Mouse (Mus musculus) erythroblast, embryonic 14.5 days (primary cell): Measurements from ENCODE around the gene Pnliprp1. TPM values are rescaled to one million over a fixed set of nuclear protein-coding genes. Genes with fewer than 3 reads are reported as not detected.

ENCODE experiments used
- H3K27me3 ChIP-seq: 2 replicates; pipeline ENCODE4 v1.6.1; 2012; ENCODE audit warnings: inconsistent platforms; ENCODE audit not compliant: control insufficient read depth
- H3K36me3 ChIP-seq: 2 replicates; pipeline ENCODE4 v1.6.1; 2012; ENCODE audit warnings: mild to moderate bottlenecking, inconsistent platforms; ENCODE audit not compliant: control insufficient read depth
- H3K4me1 ChIP-seq: 2 replicates; pipeline ENCODE4 v1.6.1; 2012; ENCODE audit warnings: inconsistent platforms; ENCODE audit not compliant: control insufficient read depth
- H3K4me3 ChIP-seq: replicated peaks from 2 replicates; pipeline ENCODE3; 2012; ENCODE audit warnings: moderate library complexity, mild to moderate bottlenecking, inconsistent platforms
- H3K9me3 ChIP-seq: 2 replicates; pipeline ENCODE4 v1.6.1; 2012; ENCODE audit warnings: low read length, inconsistent platforms, mixed read lengths; ENCODE audit not compliant: control insufficient read depth
- GATA1 ChIP-seq: IDR thresholded peaks from 2 replicates; pipeline ENCODE4 v1.6.1; 2012; ENCODE audit warnings: low read length, inconsistent platforms, mixed read lengths
- TAL1 ChIP-seq: IDR thresholded peaks from 3 replicates; pipeline ENCODE4 v1.6.1; 2012; ENCODE audit warnings: low read length, inconsistent platforms, mixed read lengths
- polyA plus RNA-seq: library from polyadenylated mRNA; stranded (reverse); fragments of >175 nt; gene quantifications from 2 replicates; pipeline ENCODE4 v1.2.3, GENCODE M21; 2012

Pnliprp1 gene
- not detected in 2 replicates for polyA plus RNA-seq

DNA sequence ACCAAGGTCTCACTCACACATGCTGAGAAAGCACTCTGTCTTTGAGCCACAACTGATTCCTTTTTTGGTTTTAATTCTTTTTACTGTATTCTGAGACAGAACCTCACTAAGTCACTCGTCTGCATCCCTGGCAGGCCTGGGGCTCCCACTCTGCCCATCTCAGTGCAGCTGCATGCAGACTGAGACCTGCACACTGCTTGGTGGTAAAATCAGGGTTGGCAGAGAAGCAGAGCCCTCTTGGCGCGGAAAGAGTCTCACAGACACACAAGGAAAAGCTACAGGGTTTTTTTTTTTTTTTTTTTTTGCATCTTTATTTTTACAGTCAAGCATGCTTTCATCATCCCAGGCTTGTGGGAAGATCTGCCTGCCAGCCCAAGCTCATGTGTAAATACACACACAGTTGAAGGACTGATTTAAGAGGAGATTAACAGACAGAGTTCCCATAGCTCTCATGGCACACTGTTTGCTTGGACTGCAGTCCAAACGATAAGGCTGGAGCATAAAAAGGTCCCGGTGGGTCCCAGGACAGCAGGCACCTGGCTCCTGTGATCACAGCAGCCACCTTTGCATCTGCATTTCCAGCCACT lies at the start of gene Pnliprp1:
Gene Pnliprp1, plus strand, starts transcription at position 443 of the 587 bp plus-strand sequence.
- Histone ChIP-seq H3K4me1 (no peaks in the 10 kb centered on the region), H3K27me3 (no peaks in the 10 kb centered on the region), H3K9me3 (no peaks in the 10 kb centered on the region), H3K36me3 (no peaks in the 10 kb centered on the region), H3K4me3 (no peak within 1 kb of the TSS)
- TF ChIP-seq GATA1 (no peak), TAL1 (no peak)

DNA sequence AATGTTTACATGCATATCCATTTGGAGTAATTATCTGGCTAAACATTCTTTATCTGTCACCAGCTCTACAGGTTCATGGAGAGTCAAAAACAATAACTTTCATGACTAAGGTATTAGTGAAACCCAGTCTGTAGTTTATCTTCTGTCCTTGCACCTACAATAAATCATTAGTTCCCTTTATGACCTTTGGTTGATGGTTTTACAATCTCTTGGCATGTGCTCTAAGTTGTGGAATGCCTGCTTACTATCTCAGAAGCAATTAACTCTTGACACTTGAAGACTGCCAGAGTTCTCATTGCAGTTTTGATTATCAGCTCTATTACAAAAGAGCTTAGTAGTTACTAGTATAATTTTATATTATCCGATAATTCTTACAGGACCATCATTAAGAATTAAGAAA lies 39.8 kb upstream of the Pnliprp1 start:
- no peak overlapping the region for H3K4me3 ChIP-seq
- no peaks in the 10 kb centered on the region for H3K36me3 ChIP-seq
- H3K9me3 ChIP-seq, result no peaks in the 10 kb centered on the region; the same call in 1 of the 2 replicates
- TF ChIP-seq TAL1 (no peak), GATA1 (no peak)
- H3K4me1 ChIP-seq, result no peaks in the 10 kb centered on the region
- H3K27me3 ChIP-seq, result no peaks in the 10 kb centered on the region

DNA sequence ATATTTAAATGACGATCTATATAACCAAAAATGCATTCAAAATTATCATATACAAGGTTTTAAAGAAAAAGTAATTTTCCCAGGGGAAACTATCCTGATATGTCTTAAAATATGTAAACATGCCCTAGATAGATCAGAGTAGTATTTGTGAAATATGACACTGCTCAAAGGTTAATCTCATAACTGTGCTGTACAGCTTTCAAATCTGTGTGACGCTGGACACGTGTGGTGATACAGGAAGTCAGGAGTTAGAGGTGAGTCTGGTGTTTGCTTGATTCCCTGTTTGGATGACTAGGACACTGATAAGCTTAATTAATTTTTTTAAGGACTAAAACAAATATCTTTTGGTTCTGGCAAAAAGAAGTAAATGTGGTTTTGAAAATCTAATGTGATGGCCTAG lies 33.4 kb upstream of the Pnliprp1 start:
- no peak for TF ChIP-seq GATA1
- Histone ChIP-seq H3K36me3 (no peaks in the 10 kb centered on the region), H3K27me3 (no peaks in the 10 kb centered on the region), H3K4me3 (no peak overlapping the region), H3K9me3 (peaks cover 3% of the 10 kb centered on the region; the same call in 1 of the 2 replicates), H3K4me1 (no peaks in the 10 kb centered on the region)

DNA sequence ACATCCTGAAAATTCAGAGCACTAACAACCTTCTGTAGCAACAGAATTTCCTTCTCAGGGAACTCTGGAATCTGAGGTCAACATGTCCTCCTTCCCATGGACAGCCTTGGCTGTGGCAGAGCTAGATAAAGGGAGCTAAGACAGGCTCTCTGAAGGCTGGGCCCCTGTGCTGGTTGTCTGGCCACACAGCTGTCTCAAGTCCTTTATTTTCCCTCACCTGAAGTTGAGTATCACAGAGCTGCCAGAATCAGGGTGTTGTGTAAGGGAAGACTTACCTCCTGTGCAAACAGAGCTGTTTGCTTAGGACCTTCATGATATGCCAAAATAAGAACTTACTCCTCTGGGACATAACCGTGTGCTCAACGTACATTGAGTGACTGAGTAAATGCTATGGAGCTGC lies 32.5 kb upstream of the Pnliprp1 start:
- H3K4me1 ChIP-seq, result no peaks in the 10 kb centered on the region
- no peak overlapping the region for H3K4me3 ChIP-seq
- no peak for TF ChIP-seq TAL1
- no peak for TF ChIP-seq GATA1
- H3K9me3 ChIP-seq, result peaks cover 3% of the 10 kb centered on the region; the same call in 1 of the 2 replicates
- no peaks in the 10 kb centered on the region for H3K36me3 ChIP-seq
- H3K27me3 ChIP-seq, result no peaks in the 10 kb centered on the region

DNA sequence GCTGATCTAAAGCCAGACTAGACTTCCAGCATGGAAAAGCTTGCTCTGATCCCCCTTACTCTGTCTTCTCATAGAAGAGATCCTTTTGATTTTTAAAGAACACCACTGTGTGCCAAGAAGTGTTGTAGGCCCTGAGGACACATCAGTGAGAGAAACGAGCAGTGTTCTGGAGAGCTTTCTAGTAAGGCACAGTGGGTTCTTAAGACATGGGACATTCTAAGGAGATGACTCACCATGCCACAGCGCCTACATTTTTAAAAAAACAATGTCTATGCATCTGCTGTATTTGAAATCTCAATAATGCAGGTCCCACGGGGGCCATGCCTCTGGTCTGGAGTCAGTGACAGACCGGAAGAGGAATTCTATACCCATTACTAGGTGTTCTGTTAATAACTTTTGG lies 24.1 kb upstream of the Pnliprp1 start:
- 0 out of 2 replicates have a peak, but pooled peaks cover 3% of the 10 kb centered on the region for H3K9me3 ChIP-seq
- H3K4me1 ChIP-seq, result no peaks in the 10 kb centered on the region
- H3K36me3 ChIP-seq, result no peaks in the 10 kb centered on the region
- no peaks in the 10 kb centered on the region for H3K27me3 ChIP-seq
- no peak overlapping the region for H3K4me3 ChIP-seq
- TF ChIP-seq GATA1 (no peak), TAL1 (no peak)

DNA sequence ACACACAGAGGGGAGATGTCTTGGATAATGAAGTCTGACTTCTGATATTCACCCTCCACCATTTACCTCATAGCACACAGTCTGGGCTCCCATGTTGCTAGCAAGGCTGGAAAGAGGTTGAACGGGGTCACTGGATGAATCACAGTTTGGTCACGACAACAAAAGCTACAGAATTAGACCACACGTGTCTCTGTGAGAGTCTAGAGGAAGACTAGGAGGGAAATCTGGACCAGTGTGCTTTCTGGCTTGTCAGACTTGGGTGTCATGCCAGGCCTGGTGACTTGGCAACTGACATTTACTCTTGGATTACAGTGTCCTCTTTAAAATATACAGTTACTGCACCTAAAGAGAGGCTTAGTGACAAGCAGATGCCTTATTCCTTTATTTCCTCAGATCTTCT lies 20.1 kb upstream of the Pnliprp1 start:
- H3K4me1 ChIP-seq, result no peaks in the 10 kb centered on the region
- H3K9me3 ChIP-seq, result no peaks in the 10 kb centered on the region
- no peak overlapping the region for H3K4me3 ChIP-seq
- no peak for TF ChIP-seq TAL1
- no peak for TF ChIP-seq GATA1
- no peaks in the 10 kb centered on the region for H3K27me3 ChIP-seq
- no peaks in the 10 kb centered on the region for H3K36me3 ChIP-seq

DNA sequence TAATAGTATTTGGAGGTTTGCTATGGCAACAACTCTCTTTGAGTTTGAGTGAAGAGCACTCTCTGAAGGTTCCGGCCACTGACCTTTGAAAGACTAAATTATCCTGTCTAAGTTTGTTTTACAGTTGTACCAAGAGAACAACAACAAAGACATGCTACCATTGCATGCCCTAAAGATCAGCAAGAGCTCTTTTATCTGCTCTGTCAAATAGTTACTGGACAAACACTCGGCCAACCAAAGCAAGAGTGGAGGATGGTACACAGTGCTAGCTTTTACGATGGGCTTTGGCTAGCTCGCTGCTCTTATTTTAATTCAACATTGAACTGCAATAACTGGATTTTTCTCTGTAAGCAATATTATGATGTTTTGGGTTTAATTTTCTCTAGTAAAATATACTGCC lies 10.8 kb upstream of the Pnliprp1 start:
- Histone ChIP-seq H3K4me1 (no peaks in the 10 kb centered on the region), H3K9me3 (no peaks in the 10 kb centered on the region), H3K36me3 (no peaks in the 10 kb centered on the region), H3K4me3 (no peak overlapping the region), H3K27me3 (no peaks in the 10 kb centered on the region)
- TF ChIP-seq TAL1, result no peak
- no peak for TF ChIP-seq GATA1

DNA sequence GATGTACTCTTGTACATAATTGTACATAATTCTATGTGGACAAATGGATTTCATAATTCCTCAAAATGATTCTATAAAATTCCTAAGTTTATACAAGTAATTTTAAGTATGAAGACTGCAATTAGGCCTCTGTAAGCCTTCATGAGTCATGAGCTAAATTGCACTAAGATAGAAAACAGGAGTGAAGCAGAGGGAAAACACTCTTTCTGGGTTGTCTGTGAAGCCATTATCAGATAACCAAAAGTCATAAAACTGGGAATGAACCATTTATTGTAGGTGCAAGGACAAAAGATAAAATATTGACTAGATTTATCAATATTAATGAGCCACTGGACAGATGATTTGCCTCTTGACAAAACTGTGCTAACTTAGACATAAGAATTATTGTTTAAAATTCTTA lies 8.2 kb upstream of the Pnliprp1 start:
- Histone ChIP-seq H3K9me3 (no peaks in the 10 kb centered on the region), H3K36me3 (no peaks in the 10 kb centered on the region), H3K4me3 (no peak overlapping the region), H3K27me3 (no peaks in the 10 kb centered on the region), H3K4me1 (no peaks in the 10 kb centered on the region)
- TF ChIP-seq GATA1 (no peak), TAL1 (no peak)

DNA sequence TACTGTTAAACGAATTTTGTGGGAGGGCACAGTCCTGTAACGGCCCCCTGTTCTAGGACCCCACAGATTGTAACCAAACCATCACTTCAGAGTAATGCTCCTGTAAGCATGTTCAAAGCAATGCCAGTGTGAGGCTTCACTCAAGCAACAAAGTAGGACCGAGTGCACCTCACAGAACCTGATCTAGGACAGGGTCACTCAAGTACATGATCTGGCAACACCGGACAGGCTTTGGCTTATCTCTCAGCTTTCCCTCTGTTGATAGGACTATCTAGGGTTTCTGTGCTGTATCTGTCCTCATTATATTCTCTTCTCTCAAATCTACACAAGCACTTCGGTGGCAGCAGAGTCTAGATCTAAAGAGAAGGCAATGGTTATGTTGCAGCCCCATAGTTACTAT lies 2.1 kb upstream of the Pnliprp1 start:
- Histone ChIP-seq H3K4me3 (no peak overlapping the region), H3K4me1 (no peaks in the 10 kb centered on the region), H3K36me3 (no peaks in the 10 kb centered on the region), H3K9me3 (no peaks in the 10 kb centered on the region), H3K27me3 (no peaks in the 10 kb centered on the region)
- TF ChIP-seq TAL1, result no peak
- no peak for TF ChIP-seq GATA1

DNA sequence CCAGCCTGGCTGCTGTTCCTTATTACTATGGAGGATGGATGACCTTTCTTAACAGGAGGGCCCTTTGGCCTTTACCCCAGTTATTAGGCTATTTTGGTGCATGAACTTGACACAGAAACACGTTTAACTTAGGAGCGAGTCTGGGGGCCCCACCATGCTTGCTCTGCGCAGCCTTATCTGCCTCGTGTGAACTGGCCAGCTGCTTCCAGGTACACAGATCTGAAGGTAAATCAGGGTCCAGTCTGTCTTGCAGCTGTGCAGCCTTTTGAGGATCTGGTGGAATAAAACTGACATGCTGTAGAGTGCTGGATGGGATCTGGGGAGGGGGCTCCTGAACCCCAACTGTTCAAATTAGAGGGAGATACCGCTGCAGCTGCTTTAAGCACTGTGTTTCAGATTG lies 931 bp upstream of the Pnliprp1 start:
- no peaks in the 10 kb centered on the region for H3K4me1 ChIP-seq
- no peaks in the 10 kb centered on the region for H3K27me3 ChIP-seq
- TF ChIP-seq TAL1 (no peak), GATA1 (no peak)
- no peaks in the 10 kb centered on the region for H3K36me3 ChIP-seq
- no peak overlapping the region for H3K4me3 ChIP-seq
- no peaks in the 10 kb centered on the region for H3K9me3 ChIP-seq
